Mouse (Mus musculus): ENCODE data around the gene 4930590J08Rik. TPM values are rescaled to one million over a fixed set of nuclear protein-coding genes. Genes with fewer than 3 reads are reported as not detected.

Gene 4930590J08Rik
- 0.15 TPM for polyA plus RNA-seq (2017; shearing (Covaris generic))

GRCm38 (mm10) chr6:91902509-91902908 lies at the start of gene 4930590J08Rik:
Gene 4930590J08Rik, plus strand, starts transcription at chr6:91902809.

GRCm38 (mm10) chr6:91877885-91878651 lies 24.5 kb upstream of the 4930590J08Rik start, which contains the start of gene Ccdc174:
Gene Ccdc174, plus strand, starts transcription at chr6:91878053.

GRCm38 (mm10) chr6:91978371-91979300 lies 76.0 kb downstream of the 4930590J08Rik start, which contains the start of gene Fgd5:
Gene Fgd5, plus strand, starts transcription at chr6:91978878.

Other genes with a start within 250 kb of the 4930590J08Rik start
- 42.7 TPM for gene Slc6a6, start 218.8 kb upstream of the 4930590J08Rik start, polyA plus RNA-seq (2017; shearing (Covaris generic))
- gene Grip2, start 75.6 kb upstream of the 4930590J08Rik start, polyA plus RNA-seq (2017; shearing (Covaris generic)) = 0.12 TPM
- gene Ccdc174, start 24.8 kb upstream of the 4930590J08Rik start, polyA plus RNA-seq (2017; shearing (Covaris generic)) = 36.6 TPM
- not detected for gene Fgd5, start 76.1 kb downstream of the 4930590J08Rik start, polyA plus RNA-seq (2017; shearing (Covaris generic))
- 39.2 TPM for gene Nr2c2, start 188.6 kb downstream of the 4930590J08Rik start, polyA plus RNA-seq (2017; shearing (Covaris generic))

All from activated CD4-positive, CD25-positive, alpha-beta regulatory T cell, adult 9 weeks (primary cell).